ENCODE assay signal across 1 mouse cellular context in the genomic region with DNA sequence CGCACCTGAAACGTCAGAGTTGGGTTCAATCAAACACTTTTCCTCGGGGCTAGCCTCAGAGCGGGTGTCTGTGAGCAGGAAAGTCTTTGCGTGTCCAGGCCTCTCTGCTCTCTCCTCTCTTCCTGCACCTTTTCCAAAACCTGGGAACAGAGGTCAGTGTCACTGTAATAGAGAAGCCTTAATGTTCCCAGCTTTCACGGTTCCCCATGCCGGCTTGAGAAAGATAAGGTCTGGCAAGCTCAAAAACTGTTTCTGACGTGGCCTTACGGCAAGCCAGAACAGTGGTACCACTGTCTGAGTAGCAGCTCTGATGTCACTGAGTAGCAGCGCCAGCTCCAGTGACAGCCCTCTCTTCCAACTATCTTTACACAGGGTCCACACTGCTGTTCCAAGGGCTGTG.
TF ChIP-seq lines count a peak whose summit lies in the region.

No protein-coding gene starts in this region.

TF ChIP-seq in ES-E14, 5 proteins besides CTCF, POLR2A, EP300 and RAD21 (continued from another document):
- TF ChIP-seq ZNF384 (IDR thresholded peaks at IDR 0.05; ENCODE audit: low read depth, low read length) (no peak), ZC3H11A (IDR thresholded peaks at IDR 0.05; ENCODE audit: borderline replicate concordance, low read depth, low read length) (no peak), CHD2 (IDR thresholded peaks at IDR 0.05; ENCODE audit: low read depth, low read length) (no peak)
